Mouse (Mus musculus) ovary, postnatal 10 days (tissue): ENCODE data around the gene Sec61g.
"Not testable (repeated sequence)": the region's sequence is repeated elsewhere in the genome, so short reads cannot be mapped to it uniquely, and the experiment has no call there.

ENCODE experiments used
- DNase-seq: peaks from one replicate; pipeline ENCODE4 v3.0.0; 2022; ENCODE audit warnings: low spot score

Sec61g gene

GRCm38 (mm10) chr11:16508052-16508654, at the start of gene Sec61g:
TSS of gene Sec61g (minus strand) at chr11:16508484.
- peak; percentile 80 for DNase-seq

GRCm38 (mm10) chr11:16546421-16547163, 38.3 kb upstream of the Sec61g start:
- DNase-seq: no peak

GRCm38 (mm10) chr11:16537379-16537778, 29.1 kb upstream of the Sec61g start:
- no peak for DNase-seq

- no peak for DNase-seq
Observed at GRCm38 (mm10) chr11:16534582-16535553, 26.6 kb upstream of the Sec61g start.

GRCm38 (mm10) chr11:16532877-16533276, 24.6 kb upstream of the Sec61g start:
- no peak for DNase-seq

GRCm38 (mm10) chr11:16528909-16529308, 20.6 kb upstream of the Sec61g start:
- no peak for DNase-seq

- DNase-seq: no peak
Observed at GRCm38 (mm10) chr11:16528391-16528790, 20.1 kb upstream of the Sec61g start.

GRCm38 (mm10) chr11:16527743-16528142, 19.5 kb upstream of the Sec61g start:
- no peak for DNase-seq

GRCm38 (mm10) chr11:16526467-16526866, 18.2 kb upstream of the Sec61g start:
- DNase-seq: no peak

GRCm38 (mm10) chr11:16525724-16526123, 17.4 kb upstream of the Sec61g start:
- DNase-seq: no peak

GRCm38 (mm10) chr11:16524917-16525640, 16.8 kb upstream of the Sec61g start:
- DNase-seq: no peak

GRCm38 (mm10) chr11:16515081-16515480, 6.8 kb upstream of the Sec61g start:
- not testable (repeated sequence) for DNase-seq

GRCm38 (mm10) chr11:16514221-16514620, 5.9 kb upstream of the Sec61g start:
- DNase-seq: not testable (repeated sequence)

- no peak for DNase-seq
Observed at GRCm38 (mm10) chr11:16507385-16508051, 766 bp downstream of the Sec61g start.

GRCm38 (mm10) chr11:16505999-16506398, 2.3 kb downstream of the Sec61g start:
- no peak for DNase-seq

- DNase-seq: no peak
Observed at GRCm38 (mm10) chr11:16503150-16503549, 5.1 kb downstream of the Sec61g start.

GRCm38 (mm10) chr11:16502744-16503143, 5.5 kb downstream of the Sec61g start:
- no peak for DNase-seq

- no peak for DNase-seq
Observed at GRCm38 (mm10) chr11:16498756-16499680, 9.3 kb downstream of the Sec61g start.
